Mouse (Mus musculus): ENCODE measurements around the gene Slc5a4a.

GRCm38 (mm10) chr10:76155911-76156310, 8.7 kb downstream of the Slc5a4a start:
- TF ChIP-seq CTCF (conservative IDR thresholded peaks at IDR 0.05; ENCODE audit: low read length), result no peak
- TF ChIP-seq POU5F1 (IDR thresholded peaks at IDR 0.05; ENCODE audit: borderline replicate concordance, low read length), result no peak

Data from E14TG2a.4 (cell line).